Mouse (Mus musculus): ENCODE data around the gene Gm17581. TPM values are rescaled to one million over a fixed set of nuclear protein-coding genes. Genes with fewer than 3 reads are reported as not detected.
A peak's percentile ranks its signal among the peaks of the same experiment; 100 is the strongest.
"Not testable (repeated sequence)": the region's sequence is repeated elsewhere in the genome, so short reads cannot be mapped to it uniquely, and the experiment has no call there.

Gm17581 gene
- polyA plus RNA-seq, 1 experiment from 2014 or later: not detected

DNA sequence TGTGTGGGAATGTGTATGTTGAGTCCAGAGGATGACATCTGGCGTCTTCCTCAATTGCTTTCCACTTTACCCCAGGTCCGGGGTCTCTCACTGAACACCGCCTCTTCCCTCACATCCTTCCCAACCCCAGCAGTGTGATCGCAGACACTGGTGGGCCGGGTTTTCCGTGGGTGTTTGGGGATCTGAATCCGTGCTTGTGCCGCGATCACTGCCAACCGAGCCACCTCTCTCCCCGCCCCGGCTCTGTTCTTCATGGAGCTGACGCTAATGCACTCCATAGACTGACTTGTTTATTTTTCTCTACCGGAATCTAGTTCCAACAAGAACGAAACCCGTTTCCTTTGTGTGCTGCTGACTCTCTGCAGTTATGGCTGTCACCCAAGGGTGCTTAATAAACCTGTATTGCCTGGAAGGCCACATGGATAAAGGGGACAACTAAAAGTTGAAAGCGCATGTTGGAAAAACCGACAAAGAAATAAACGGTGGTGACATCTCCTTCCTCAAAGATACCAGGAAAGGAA lies 34.2 kb downstream of the Gm17581 start:
- Histone ChIP-seq H3K27ac (replicated peaks) (no peak overlapping the region), H3K4me2 (no peak overlapping the region), H3K4me1 (replicated peaks) (no peaks in the 10 kb centered on the region), H3K9ac (no peak overlapping the region), H3K4me3 (no peak overlapping the region), H3K9me3 (no peaks in the 10 kb centered on the region), H3K27me3 (no peaks in the 10 kb centered on the region), H3K36me3 (peaks cover 50% of the 10 kb centered on the region)
- WGBS: 91% methylated on average over 19 of the region's 19 CpGs
- no peak for ATAC-seq (ENCODE audit: low read depth)

DNA sequence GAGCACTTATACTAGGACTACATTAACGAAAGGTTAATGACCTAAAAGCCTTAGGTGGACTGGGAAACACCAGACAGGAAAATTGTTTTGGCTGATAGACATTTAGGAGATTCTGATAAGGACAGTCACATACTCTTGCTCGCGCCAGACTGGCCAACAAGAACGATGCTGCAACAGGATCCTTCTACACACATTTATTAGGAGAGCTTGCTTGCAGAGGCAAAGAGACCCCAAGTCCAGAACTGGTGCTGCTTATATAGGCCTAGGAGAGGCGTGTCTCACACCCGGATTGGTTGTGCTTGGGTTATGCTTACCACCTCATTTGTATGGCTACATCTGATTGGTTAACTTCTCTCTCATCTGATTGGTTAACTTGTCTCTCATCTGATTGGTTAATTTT lies 37.2 kb downstream of the Gm17581 start:
- not testable (repeated sequence) for H3K4me2 ChIP-seq; H3K27ac ChIP-seq (replicated peaks); ATAC-seq (ENCODE audit: low read depth); H3K9ac ChIP-seq; H3K4me1 ChIP-seq (replicated peaks); H3K27me3 ChIP-seq; H3K4me3 ChIP-seq; H3K9me3 ChIP-seq
- H3K36me3 ChIP-seq: peaks cover 24% of the 10 kb centered on the region
- WGBS: 90% methylated on average over 6 of the region's 6 CpGs

DNA sequence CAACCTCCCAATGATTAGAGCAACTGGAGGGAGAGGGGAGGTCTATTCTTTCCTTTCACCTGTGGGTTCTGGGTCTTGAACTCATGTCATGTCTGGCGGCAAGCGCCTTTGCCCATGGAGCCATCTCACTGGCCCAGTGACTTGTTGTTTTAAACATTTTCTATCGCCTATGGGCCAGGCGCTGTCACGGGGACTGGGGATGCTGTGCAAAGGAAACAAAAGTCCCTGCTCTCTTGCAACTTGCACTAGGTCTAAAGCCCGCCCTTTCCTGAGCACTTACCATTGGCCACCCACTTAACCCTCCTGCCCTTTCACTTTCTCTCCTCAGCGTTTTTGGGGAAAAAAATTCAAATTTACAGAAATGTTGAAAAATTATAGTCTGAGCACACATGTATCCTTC lies 38.8 kb downstream of the Gm17581 start:
- Histone ChIP-seq H3K9ac (no peak overlapping the region), H3K27me3 (no peaks in the 10 kb centered on the region), H3K4me3 (no peak overlapping the region), H3K36me3 (peaks cover 12% of the 10 kb centered on the region), H3K9me3 (no peaks in the 10 kb centered on the region), H3K4me2 (no peak overlapping the region), H3K4me1 (replicated peaks) (no peaks in the 10 kb centered on the region), H3K27ac (replicated peaks) (no peak overlapping the region)
- ATAC-seq (ENCODE audit: low read depth): no peak
- WGBS: 77% methylated on average over 7 of the region's 7 CpGs

DNA sequence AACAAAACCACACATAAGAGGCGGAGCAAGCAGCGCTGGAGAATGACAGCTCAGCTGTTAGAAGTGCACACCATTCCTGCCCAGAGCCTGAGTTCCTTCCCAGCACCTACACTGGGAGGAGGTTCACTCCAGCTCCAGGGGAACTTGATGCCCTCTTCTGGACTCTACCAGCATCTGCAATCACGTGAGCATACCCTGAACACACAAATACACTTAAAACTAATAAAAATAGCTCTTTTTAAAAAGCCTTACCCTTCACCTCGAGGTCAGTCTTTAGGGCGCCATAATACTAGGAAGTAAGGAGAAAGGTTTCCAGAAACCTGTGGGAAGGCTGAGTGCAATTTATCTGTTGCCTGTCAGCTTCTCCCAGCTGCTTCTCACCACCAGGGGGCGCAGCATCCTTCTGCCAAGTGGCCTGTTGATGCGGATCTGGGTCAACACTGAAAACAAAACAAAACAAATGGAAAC lies 39.5 kb downstream of the Gm17581 start:
- H3K9ac ChIP-seq: no peak overlapping the region
- H3K27ac ChIP-seq (replicated peaks): no peak overlapping the region
- no peaks in the 10 kb centered on the region for H3K27me3 ChIP-seq
- WGBS: 21% methylated on average over 7 of the region's 7 CpGs
- peaks cover 3% of the 10 kb centered on the region for H3K4me1 ChIP-seq (replicated peaks)
- H3K4me2 ChIP-seq: no peak overlapping the region
- ATAC-seq (ENCODE audit: low read depth): no peak
- H3K36me3 ChIP-seq: peaks cover 4% of the 10 kb centered on the region
- H3K9me3 ChIP-seq: no peaks in the 10 kb centered on the region
- no peak overlapping the region for H3K4me3 ChIP-seq

DNA sequence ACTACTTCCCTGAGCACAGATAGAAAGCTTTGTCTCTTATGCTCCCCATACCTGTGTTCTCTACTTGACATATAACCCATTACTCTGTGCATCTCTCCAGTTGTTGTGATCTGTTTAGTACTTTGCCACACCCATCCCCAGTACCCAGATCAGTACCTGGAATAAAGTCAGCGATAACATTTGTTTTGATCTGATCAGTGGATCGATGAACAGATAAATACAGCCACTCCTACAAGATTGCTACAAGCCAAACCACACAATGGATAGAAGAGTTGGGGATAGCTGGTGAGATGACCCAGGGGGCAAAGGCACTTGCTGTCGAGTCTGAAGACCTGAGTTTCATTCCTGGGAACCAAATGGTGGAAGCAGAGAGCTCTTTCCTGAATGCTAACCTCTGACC lies 40.4 kb downstream of the Gm17581 start:
- H3K4me3 ChIP-seq: no peak overlapping the region
- H3K27me3 ChIP-seq: no peaks in the 10 kb centered on the region
- H3K9me3 ChIP-seq: no peaks in the 10 kb centered on the region
- no peak overlapping the region for H3K4me2 ChIP-seq
- H3K27ac ChIP-seq (replicated peaks): no peak overlapping the region
- no peaks in the 10 kb centered on the region for H3K36me3 ChIP-seq
- 75% methylated on average over 3 of the region's 3 CpGs for WGBS
- peaks cover 11% of the 10 kb centered on the region for H3K4me1 ChIP-seq (replicated peaks)
- ATAC-seq (ENCODE audit: low read depth): no peak
- no peak overlapping the region for H3K9ac ChIP-seq

DNA sequence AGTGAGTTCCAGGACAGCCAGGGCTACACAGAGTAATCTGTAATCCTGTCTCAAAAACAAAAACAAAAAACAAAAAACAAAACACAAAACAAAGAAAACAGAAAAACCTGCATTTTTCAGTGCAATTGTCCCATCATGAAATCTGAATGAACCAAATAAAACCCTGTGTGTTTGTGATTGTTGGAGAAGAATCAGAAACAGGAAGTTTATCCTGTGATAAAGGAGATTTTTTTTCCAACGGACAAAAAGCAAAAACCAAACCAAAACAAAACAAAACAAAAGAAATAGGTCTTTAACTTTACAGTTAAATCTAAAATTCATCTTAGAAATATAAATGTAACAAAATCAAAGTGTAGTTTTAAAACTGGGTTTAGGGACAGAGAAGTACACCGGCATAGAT lies 41.1 kb downstream of the Gm17581 start:
- H3K4me3 ChIP-seq: no peak overlapping the region
- no peaks in the 10 kb centered on the region for H3K27me3 ChIP-seq
- H3K9ac ChIP-seq: no peak overlapping the region
- peaks cover 19% of the 10 kb centered on the region for H3K4me1 ChIP-seq (replicated peaks)
- WGBS: 79% methylated on average over 2 of the region's 2 CpGs
- no peak for ATAC-seq (ENCODE audit: low read depth)
- H3K4me2 ChIP-seq: no peak overlapping the region
- H3K9me3 ChIP-seq: no peaks in the 10 kb centered on the region
- H3K36me3 ChIP-seq: no peaks in the 10 kb centered on the region
- H3K27ac ChIP-seq (replicated peaks): no peak overlapping the region

DNA sequence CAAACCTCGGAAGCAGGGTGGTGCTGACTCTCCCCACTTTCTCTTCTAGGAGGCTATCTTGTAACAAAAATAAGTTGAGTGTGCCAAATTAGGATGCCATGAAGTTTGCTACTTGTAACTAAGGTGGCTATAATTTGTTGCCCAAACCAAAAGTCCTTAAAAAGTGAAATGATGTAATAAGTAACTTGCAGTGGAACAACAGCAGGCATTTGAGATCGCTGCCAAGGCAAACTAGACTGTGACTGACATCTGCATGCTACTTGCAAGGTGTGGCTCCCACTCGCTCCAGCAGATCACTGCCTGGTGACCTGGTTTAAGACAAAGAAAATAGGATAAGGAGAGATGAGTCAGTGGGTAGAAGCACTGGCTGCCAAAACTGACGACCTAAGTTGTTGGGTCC lies 42.5 kb downstream of the Gm17581 start:
- ATAC-seq (ENCODE audit: low read depth): no peak
- Histone ChIP-seq H3K36me3 (no peaks in the 10 kb centered on the region), H3K9me3 (no peaks in the 10 kb centered on the region), H3K4me2 (no peak overlapping the region), H3K4me3 (no peak overlapping the region), H3K27me3 (no peaks in the 10 kb centered on the region), H3K4me1 (replicated peaks) (peaks cover 27% of the 10 kb centered on the region), H3K27ac (replicated peaks) (no peak overlapping the region), H3K9ac (no peak overlapping the region)
- WGBS: 78% methylated on average over 4 of the region's 4 CpGs

DNA sequence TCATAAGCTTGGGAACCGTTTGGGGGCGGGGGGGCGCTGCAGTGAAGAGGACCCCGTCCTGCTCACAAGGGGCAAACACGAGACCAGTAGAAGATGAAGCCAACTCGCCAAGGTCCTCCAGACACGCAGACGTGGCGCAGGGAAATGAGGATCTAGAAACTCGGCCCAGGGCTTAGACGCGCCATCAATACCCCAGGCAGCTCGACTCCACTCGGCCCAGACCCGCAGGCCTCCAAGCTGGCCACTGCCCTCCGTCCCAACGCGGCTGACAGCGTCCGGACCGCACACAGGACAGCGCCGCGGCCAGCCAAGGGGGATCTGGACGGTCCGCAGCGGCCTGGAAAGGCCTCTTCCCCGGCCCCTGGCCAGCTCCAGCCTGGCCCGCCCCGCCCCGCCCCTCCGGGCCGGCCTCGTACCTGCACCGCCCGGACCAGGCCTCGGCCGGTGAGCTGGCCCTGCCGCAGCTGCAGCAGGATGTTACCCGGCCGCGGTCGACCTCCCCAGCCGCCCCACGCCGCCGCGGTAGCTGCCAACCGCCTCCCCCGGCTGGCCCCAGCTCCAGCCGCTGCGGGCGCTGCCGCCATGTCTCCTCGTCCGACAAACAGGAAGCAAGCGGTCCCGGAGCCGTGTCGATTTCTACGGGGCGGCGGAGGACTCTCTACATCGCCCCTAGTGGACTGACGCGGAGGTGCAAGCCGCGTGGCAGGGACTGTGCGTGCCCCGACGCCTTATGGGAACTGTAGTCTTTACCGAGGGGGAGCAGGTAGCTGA lies 43.8 kb downstream of the Gm17581 start, which contains the start of gene Trpc4ap:
Gene Trpc4ap (minus strand): TSS at position 662 of the 771 bp plus-strand sequence.
- WGBS: under 1% methylated on average over 72 of the region's 72 CpGs
- H3K9me3 ChIP-seq: no peaks in the 10 kb centered on the region
- no peaks in the 10 kb centered on the region for H3K27me3 ChIP-seq
- H3K36me3 ChIP-seq: peaks cover 6% of the 10 kb centered on the region; the same call in 1 of the 2 replicates
- peak within 1 kb of the TSS; percentile 96 for H3K9ac ChIP-seq
- ATAC-seq (ENCODE audit: low read depth): peak; percentile 95
- H3K4me3 ChIP-seq: peak within 1 kb of the TSS; percentile 94
- H3K4me2 ChIP-seq: peak within 1 kb of the TSS; percentile 94
- H3K27ac ChIP-seq (replicated peaks): peak within 1 kb of the TSS; percentile 90
- H3K4me1 ChIP-seq (replicated peaks): peaks cover 33% of the 10 kb centered on the region

DNA sequence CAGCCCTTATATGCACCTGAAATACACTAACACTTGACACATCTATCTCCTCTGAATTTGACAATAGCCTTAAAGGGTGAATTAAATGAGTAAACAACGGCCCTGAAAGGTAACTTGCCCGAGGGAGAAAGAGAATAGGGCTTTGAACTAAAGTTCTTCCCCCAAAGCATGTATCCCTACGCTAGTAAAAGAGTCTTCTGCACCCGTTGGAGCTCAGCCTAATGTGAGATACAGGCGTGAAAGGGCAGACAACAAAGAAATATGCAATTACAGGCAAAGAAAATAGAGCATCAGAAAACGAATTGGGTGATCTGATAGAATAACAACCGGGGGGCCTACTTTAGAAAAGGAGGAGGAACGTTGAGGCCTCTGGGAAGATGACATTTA lies 44.3 kb downstream of the Gm17581 start:
- no peak for ATAC-seq (ENCODE audit: low read depth)
- WGBS: 2% methylated on average over 8 of the region's 8 CpGs

DNA sequence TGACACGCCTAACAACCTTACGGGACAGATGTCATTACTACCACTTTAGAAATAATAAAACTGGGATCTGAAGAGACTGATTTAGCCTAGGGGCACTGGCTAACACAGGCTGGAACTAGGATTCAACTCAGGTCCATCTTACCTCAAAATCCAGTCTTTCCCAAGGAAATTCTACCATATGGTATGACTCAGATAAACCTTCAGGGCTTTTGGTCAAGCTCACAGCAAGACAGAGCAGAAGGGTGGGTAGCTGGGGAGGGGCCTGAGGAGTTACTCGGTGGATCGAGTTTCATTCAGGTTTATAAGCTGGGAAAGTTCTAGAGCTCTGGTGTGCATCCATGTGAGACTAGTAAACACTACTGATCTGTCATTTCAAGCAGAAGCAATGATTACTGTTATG lies 46.5 kb downstream of the Gm17581 start:
- Histone ChIP-seq H3K27me3 (no peaks in the 10 kb centered on the region), H3K9ac (no peak overlapping the region), H3K4me2 (no peak overlapping the region), H3K4me1 (replicated peaks) (peaks cover 45% of the 10 kb centered on the region), H3K27ac (replicated peaks) (no peak overlapping the region), H3K36me3 (peaks cover 6% of the 10 kb centered on the region; the same call in 1 of the 2 replicates), H3K4me3 (no peak overlapping the region), H3K9me3 (no peaks in the 10 kb centered on the region)
- ATAC-seq (ENCODE audit: low read depth): no peak
- 93% methylated on average over 4 of the region's 4 CpGs for WGBS

More for the DNA sequence above, 44.3 kb downstream of the Gm17581 start:
- Histone ChIP-seq H3K4me1 (replicated peaks) (peaks cover 36% of the 10 kb centered on the region), H3K4me2 (peak overlapping the region; percentile 94), H3K27me3 (no peaks in the 10 kb centered on the region), H3K9me3 (no peaks in the 10 kb centered on the region), H3K4me3 (peak overlapping the region; percentile 94), H3K36me3 (peaks cover 6% of the 10 kb centered on the region; the same call in 1 of the 2 replicates), H3K27ac (replicated peaks) (peak overlapping the region; percentile 90), H3K9ac (peak overlapping the region; percentile 96)

DNA sequence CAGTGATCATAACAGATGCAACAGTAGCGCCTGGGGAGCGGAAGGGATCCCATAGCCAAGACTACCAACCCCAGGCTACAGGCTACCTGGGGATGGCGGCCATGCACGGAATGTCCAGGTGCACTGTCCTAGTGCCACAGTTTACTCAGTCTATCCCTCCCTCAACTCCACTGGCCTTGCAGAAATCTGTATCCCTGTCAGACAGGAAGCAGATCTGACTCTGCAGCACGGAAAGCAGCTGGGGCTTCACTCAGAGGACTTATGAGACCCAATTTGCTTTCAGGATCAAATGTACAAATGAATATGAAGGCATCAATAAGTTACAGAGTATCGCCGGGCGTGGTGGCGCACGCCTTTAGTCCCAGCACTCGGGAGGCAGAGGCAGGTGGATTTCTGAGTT lies 47.9 kb downstream of the Gm17581 start:
- peaks cover 6% of the 10 kb centered on the region; the same call in 1 of the 2 replicates for H3K36me3 ChIP-seq
- 97% methylated on average over 11 of the region's 11 CpGs for WGBS
- no peaks in the 10 kb centered on the region for H3K27me3 ChIP-seq
- no peak for ATAC-seq (ENCODE audit: low read depth)
- no peak overlapping the region for H3K9ac ChIP-seq
- no peak overlapping the region for H3K4me3 ChIP-seq
- H3K27ac ChIP-seq (replicated peaks): no peak overlapping the region
- H3K4me2 ChIP-seq: no peak overlapping the region
- peaks cover 45% of the 10 kb centered on the region for H3K4me1 ChIP-seq (replicated peaks)
- H3K9me3 ChIP-seq: no peaks in the 10 kb centered on the region

DNA sequence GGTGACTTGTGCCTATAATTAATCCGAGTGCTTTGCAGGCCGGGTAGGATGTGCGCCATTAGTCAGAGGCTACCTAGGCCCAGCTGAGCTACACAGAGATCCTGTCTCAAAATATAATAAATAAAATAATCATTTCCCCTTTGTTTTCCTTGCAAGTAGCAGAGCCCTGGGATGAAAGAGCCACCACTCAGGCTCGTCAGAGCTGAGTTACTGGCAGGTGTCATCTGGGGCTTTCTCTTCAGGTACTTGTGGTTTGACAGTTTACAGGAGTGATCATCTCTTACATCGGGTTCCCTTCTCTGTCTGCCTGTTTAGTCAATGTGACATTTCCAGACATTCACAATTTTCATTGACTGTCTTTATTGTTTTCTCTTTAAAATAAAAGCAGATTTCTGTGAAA lies 49.1 kb downstream of the Gm17581 start:
- H3K36me3 ChIP-seq: peaks cover 6% of the 10 kb centered on the region; the same call in 1 of the 2 replicates
- H3K27ac ChIP-seq (replicated peaks): no peak overlapping the region
- peaks cover 45% of the 10 kb centered on the region for H3K4me1 ChIP-seq (replicated peaks)
- H3K4me3 ChIP-seq: no peak overlapping the region
- H3K9ac ChIP-seq: no peak overlapping the region
- no peaks in the 10 kb centered on the region for H3K27me3 ChIP-seq
- no peak overlapping the region for H3K4me2 ChIP-seq
- no peak for ATAC-seq (ENCODE audit: low read depth)
- 74% methylated on average over 5 of the region's 5 CpGs for WGBS
- H3K9me3 ChIP-seq: no peaks in the 10 kb centered on the region

Measured in neural tube, embryonic 13.5 days (tissue).